Mouse (Mus musculus) forebrain, embryonic 16.5 days (tissue): Measurements from ENCODE around the gene Hspa2. TPM values are rescaled to one million over a fixed set of nuclear protein-coding genes. Genes with fewer than 3 reads are reported as not detected.
"Not testable (repeated sequence)": the region's sequence is repeated elsewhere in the genome, so short reads cannot be mapped to it uniquely, and the experiment has no call there.

Source experiments
- ATAC-seq: fragments of 200-750 bp; cut with Nextera tagmentation; 2 replicates; pipeline ENCODE4 v1.8.0; 2017; ENCODE audit warnings: mild to moderate bottlenecking, moderate library complexity
- H3K27ac ChIP-seq: fragments of 300-500 bp; sonication (generic); 2 replicates; pipeline ENCODE4 v1.5.1; 2014; ENCODE audit warnings: low read length, control low read depth
- H3K27me3 ChIP-seq: fragments of 300-500 bp; sonication (generic); replicated peaks from 2 replicates; pipeline ENCODE4 v1.6.1; 2014; ENCODE audit warnings: low read length; ENCODE audit not compliant: control insufficient read depth, insufficient read depth
- H3K36me3 ChIP-seq: fragments of 300-500 bp; sonication (generic); 2 replicates; pipeline ENCODE4 v1.6.1; 2014; ENCODE audit not compliant: control insufficient read depth, insufficient read depth
- H3K4me1 ChIP-seq: fragments of 300-500 bp; sonication (generic); replicated peaks from 2 replicates; pipeline ENCODE4 v1.6.1; 2014; ENCODE audit warnings: low read length; ENCODE audit not compliant: control insufficient read depth, insufficient read depth
- H3K4me2 ChIP-seq: fragments of 300-500 bp; sonication (generic); 2 replicates; pipeline ENCODE4 v1.6.1; 2014; ENCODE audit warnings: mild to moderate bottlenecking, low read length, control low read depth
- H3K4me3 ChIP-seq: fragments of 300-500 bp; sonication (generic); replicated peaks from 2 replicates; pipeline ENCODE4 v1.5.1; 2014; ENCODE audit warnings: mild to moderate bottlenecking, low read length, control low read depth
- H3K9ac ChIP-seq: fragments of 300-500 bp; sonication (generic); replicated peaks from 2 replicates; pipeline ENCODE4 v1.6.1; 2014; ENCODE audit warnings: low read depth, low read length, control low read depth
- H3K9me3 ChIP-seq: fragments of 300-500 bp; sonication (generic); 2 replicates; pipeline ENCODE4 v1.6.1; 2016; ENCODE audit warnings: low read length; ENCODE audit not compliant: control insufficient read depth
- WGBS: fragments of 180-500 bp; shearing (Covaris S2); extraction: QIAGEN DNeasy Blood & Tissue Kit; methylation state at CpG from one replicate; pipeline ENCODE4 v1.1.7; 2014; 5-methylcytosine and 5-hydroxymethylcytosine counted together
- polyA plus RNA-seq: library from polyadenylated mRNA; unstranded; fragments of >200 nt; fragmentation: Nextera tagmentation; extraction: Ambion mirVana; gene quantifications from 2 replicates; pipeline ENCODE4 v1.2.1, GENCODE M21; 2015

Hspa2 gene
- polyA plus RNA-seq, 1 experiment from 2014 or later, result 5.4 TPM

GRCm38 (mm10) chr12:76443488-76443887, 39.5 kb downstream of the Hspa2 start:
- H3K4me2 ChIP-seq, H3K27ac ChIP-seq, H3K27me3 ChIP-seq, H3K4me3 ChIP-seq, H3K9me3 ChIP-seq, H3K36me3 ChIP-seq, ATAC-seq, H3K4me1 ChIP-seq, H3K9ac ChIP-seq: not testable (repeated sequence)
- WGBS, result 78% methylated on average over 6 of the region's 6 CpGs

GRCm38 (mm10) chr12:76444359-76444772, 40.4 kb downstream of the Hspa2 start:
- Histone ChIP-seq H3K4me3 (no peak overlapping the region), H3K4me1 (no peaks in the 10 kb centered on the region), H3K4me2 (no peak overlapping the region), H3K9ac (no peak overlapping the region), H3K27ac (no peak overlapping the region), H3K9me3 (no peaks in the 10 kb centered on the region), H3K27me3 (no peaks in the 10 kb centered on the region), H3K36me3 (no peaks in the 10 kb centered on the region)
- WGBS, result 74% methylated on average over 10 of the region's 10 CpGs
- no peak for ATAC-seq

- Histone ChIP-seq H3K9me3 (no peaks in the 10 kb centered on the region), H3K27me3 (no peaks in the 10 kb centered on the region), H3K9ac (no peak overlapping the region), H3K27ac (no peak overlapping the region), H3K36me3 (no peaks in the 10 kb centered on the region), H3K4me1 (no peaks in the 10 kb centered on the region), H3K4me2 (no peak overlapping the region), H3K4me3 (no peak overlapping the region)
- ATAC-seq, result no peak
- WGBS, result 85% methylated on average over 6 of the region's 6 CpGs
Observed at GRCm38 (mm10) chr12:76444862-76445261, 40.9 kb downstream of the Hspa2 start.

- H3K9me3 ChIP-seq, result no peaks in the 10 kb centered on the region
- H3K9ac ChIP-seq, result no peak overlapping the region
- no peaks in the 10 kb centered on the region for H3K27me3 ChIP-seq
- H3K4me3 ChIP-seq, result no peak overlapping the region
- WGBS, result 92% methylated on average over 11 of the region's 11 CpGs
- no peak for ATAC-seq
- H3K27ac ChIP-seq, result no peak overlapping the region
- no peaks in the 10 kb centered on the region for H3K4me1 ChIP-seq
- H3K36me3 ChIP-seq, result no peaks in the 10 kb centered on the region
- H3K4me2 ChIP-seq, result no peak overlapping the region
Observed at GRCm38 (mm10) chr12:76446201-76446600, 42.2 kb downstream of the Hspa2 start.

DNA sequence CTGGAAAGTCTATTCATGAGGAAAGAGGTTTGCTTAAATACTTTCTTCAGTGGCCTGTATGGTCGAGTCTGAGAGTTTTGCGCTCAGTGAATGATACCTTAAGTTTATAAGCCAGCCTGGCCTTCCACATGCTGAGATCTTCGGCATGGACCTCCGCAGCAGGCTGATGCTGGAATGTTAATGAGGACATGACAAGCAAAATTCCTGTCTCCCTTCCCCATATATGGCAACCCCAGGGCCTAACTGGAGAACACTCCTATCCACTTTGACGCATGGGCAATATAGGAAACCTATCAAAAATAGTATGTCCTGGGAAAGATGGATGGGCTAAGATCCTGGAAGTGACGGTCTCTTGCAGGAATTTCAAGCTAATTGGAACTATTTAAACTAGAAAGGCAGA, 44.2 kb downstream of the Hspa2 start:
- H3K4me1 ChIP-seq, result no peaks in the 10 kb centered on the region
- no peaks in the 10 kb centered on the region for H3K36me3 ChIP-seq
- no peak for ATAC-seq

DNA sequence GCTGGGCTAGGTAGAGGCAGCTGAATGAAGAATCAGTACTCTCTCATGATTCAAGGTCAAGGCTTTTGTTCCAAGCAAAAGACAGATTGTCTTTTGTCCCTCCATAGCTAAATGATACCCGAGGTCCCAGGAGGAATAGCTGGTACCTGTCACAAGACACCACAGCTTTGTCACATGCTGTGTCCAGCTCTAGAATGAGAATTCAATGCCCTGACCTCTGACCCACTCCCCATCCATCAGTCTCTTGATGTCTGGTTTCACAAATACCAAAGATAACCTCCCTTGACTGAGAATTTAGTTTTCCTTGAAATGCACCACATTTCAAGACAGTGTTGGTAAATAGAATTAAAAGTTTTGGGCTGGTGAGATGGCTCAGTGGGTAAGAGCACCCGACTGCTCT, 48.2 kb downstream of the Hspa2 start:
- WGBS, result 69% methylated on average over 2 of the region's 2 CpGs
- Histone ChIP-seq H3K9ac (no peak overlapping the region), H3K27me3 (no peaks in the 10 kb centered on the region), H3K9me3 (no peaks in the 10 kb centered on the region), H3K27ac (no peak overlapping the region), H3K4me3 (no peak overlapping the region), H3K4me2 (no peak overlapping the region), H3K36me3 (no peaks in the 10 kb centered on the region), H3K4me1 (no peaks in the 10 kb centered on the region)
- ATAC-seq, result no peak

More for the DNA sequence above, 44.2 kb downstream of the Hspa2 start:
- Histone ChIP-seq H3K9me3 (no peaks in the 10 kb centered on the region), H3K27me3 (no peaks in the 10 kb centered on the region), H3K4me2 (no peak overlapping the region), H3K9ac (no peak overlapping the region), H3K27ac (no peak overlapping the region), H3K4me3 (no peak overlapping the region)
- 78% methylated on average over 6 of the region's 6 CpGs for whole genome bisulfite sequencing

Other genes starting within 250 kb of the Hspa2 start
- 0.12 and 0.28 TPM in 2 replicates for gene Esr2, start 226.9 kb upstream of the Hspa2 start, polyA plus RNA-seq
- gene Tex21, start 157.4 kb upstream of the Hspa2 start, polyA plus RNA-seq, result not detected in 2 replicates
- gene Mthfd1, start 148.9 kb upstream of the Hspa2 start, polyA plus RNA-seq, result 47.8 and 51.0 TPM in 2 replicates
- gene Akap5, start 79.3 kb upstream of the Hspa2 start, polyA plus RNA-seq, result 8.2 and 10.3 TPM in 2 replicates
- 16.5 and 17.1 TPM in 2 replicates for gene Zbtb25, start 34.6 kb upstream of the Hspa2 start, polyA plus RNA-seq
- 4.6 and 5.5 TPM in 2 replicates for gene Zbtb1, start 33.9 kb upstream of the Hspa2 start, polyA plus RNA-seq
- 0.73 and 0.87 TPM in 2 replicates for gene Ppp1r36, start 13.4 kb downstream of the Hspa2 start, polyA plus RNA-seq
- gene Plekhg3, start 126.7 kb downstream of the Hspa2 start, polyA plus RNA-seq, result 1.0 and 1.3 TPM in 2 replicates